Mouse (Mus musculus): Measurements from ENCODE around the gene Gm5447.

Gene Gm5447

DNA sequence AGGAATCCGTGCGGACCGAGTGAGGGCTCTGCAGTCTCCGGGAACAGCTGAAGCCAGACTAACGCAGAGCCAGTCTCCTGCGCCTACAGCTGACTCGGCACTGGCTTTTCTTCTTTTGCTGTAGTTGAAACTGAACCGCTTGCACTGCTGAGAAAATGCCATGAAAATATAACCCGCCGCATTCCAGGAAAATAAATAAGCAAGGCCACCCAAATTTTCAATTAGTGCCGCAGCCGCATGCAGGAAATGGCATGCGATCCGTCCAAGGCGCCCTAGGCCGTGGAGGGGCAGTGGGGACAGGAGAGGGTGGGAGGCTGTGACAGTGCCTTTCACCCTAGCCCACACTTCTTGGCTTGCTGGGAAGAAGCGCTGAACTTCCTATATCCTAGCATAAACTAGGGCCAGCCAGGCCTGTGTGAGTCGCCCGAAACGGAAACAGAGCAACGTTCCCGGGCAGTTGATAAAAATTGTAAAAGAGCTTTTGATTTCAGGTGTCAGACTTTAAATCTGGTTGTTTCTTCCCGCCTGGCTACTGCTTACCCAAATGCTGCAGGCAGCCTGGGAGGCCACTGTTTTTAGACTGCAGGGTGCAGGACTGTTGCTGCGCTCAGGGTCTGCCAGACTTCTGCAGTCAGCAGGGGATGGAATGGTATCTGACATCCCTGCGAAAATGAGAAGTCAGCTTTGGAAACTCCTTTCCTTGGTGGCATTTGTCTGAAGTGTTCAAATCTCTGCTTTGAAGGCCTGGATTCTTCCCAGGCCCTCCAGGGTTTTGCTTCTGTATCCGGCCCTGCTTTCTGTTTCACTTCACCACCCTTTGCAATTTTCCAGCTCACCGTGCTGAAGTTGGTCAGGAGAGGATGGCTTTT, 11.8 kb downstream of the Gm5447 start:
- no peak for DNase-seq (ENCODE audit: low spot score in 2 of 2)

DNA sequence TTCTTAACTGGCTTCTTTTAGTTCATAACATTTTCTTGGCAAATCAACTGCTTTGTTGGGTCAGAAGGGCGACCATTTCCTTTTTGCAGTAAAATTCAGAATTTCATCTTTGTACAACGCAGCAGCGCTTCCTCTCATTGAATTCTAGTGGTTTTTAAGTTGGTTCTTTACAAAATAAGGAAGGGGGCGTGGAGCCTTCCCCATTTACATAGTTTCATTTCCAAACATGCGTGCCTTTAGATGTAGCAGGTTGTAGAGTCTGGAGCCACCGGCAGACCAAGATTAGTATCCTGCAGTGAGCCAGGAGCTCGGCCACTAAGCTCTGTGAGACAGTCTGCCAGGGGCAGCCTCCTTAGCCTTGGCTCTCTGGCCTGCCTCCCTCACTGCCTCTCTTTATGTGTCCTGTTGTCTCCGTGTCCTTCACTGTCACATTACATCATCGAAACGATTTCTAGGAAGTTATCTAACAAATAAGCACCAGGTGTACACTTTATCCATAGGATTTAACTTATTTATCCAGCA, 13.0 kb downstream of the Gm5447 start:
- DNase-seq (ENCODE audit: low spot score in 2 of 2), result no peak

DNA sequence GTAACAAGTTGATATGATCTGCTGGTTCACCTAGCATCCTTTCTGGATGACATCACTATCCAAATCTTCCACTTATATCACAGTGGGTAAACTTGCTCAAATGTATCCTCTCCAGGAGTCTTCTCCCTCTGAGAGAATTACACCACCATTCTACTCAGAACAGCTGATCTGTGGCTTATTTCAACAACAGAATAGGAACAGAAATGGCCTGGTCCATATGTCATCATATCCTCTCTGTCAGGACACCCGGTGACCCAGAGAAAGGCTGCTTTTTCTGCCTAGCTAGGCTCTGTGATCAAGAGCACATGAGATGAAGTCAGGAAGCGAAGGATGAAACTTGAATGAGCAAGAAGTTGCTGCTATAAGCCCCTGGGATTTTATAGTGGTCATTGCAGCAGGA, 13.7 kb downstream of the Gm5447 start:
- DNase-seq (ENCODE audit: low spot score in 2 of 2), result no peak

DNA sequence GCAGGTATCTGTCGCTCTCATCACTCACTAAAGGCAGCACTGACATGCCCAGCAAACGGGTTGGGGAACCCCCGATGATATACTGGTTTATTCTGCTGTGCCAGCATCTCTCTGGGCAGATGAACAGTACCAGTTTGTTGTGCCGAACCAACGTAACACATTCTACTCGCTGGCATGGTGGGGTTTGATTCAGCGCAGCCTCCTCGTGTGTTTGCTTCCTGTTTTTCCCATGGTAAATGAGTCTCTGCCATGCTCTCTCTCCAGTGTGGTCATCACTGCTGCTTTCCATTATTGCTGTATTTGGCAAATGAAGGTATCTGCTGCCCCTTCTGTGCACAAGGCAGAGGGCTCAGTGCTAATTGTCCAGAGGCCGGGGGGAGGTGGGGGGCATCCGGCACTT, 15.7 kb downstream of the Gm5447 start:
- no peak for DNase-seq (ENCODE audit: low spot score in 2 of 2)

- DNase-seq (ENCODE audit: low spot score in 2 of 2), result no peak
These were observed 16.2 kb downstream of the Gm5447 start for GRCm38 (mm10) chr13:30990233-30990632.

- peak in 1 of 2 experiments; percentile 23 for DNase-seq (ENCODE audit: low spot score in 2 of 2)
These were observed 19.8 kb downstream of the Gm5447 start for GRCm38 (mm10) chr13:30993819-30994218.

- no peak for DNase-seq (ENCODE audit: low spot score in 2 of 2)
These were observed 20.4 kb downstream of the Gm5447 start for GRCm38 (mm10) chr13:30994249-30994858.

DNA sequence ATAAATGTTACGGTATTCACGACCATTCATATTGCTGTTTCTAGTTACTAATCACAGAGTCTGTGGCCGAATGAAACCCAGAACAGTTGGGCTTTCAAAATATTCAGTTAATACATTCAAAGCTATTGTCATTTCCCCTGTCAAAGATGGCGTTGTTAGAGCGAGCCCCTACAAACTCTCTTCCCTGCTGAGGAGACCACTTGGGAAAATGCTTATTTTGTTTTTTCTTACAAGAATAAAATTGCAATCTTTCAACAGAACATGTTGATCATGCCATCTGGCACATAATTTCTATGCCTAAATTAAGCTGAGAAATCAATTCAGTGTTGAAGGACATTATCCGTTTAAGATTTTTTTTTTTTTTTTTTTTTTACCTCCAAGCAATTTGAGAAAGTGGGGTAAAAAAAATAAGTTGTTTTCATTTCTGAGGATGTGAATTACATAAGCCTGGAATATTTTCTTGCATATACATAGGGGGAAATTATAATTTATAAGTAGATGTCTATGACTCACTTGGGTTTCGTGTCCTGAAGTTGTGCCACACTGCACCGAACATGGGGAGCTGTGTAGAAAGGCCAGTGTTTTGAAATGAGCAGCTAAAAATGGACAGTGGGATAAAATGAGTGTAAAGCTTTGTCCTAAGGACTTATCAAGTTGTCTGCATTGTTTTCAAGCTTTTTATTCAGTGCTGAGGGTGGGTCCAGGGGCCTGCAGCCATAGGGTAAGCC, 23.7 kb downstream of the Gm5447 start:
- no peak for DNase-seq (ENCODE audit: low spot score in 2 of 2)

- no peak for DNase-seq (ENCODE audit: low spot score in 2 of 2)
These were observed 25.8 kb downstream of the Gm5447 start for GRCm38 (mm10) chr13:30999799-31000198.

- no peak for DNase-seq (ENCODE audit: low spot score in 2 of 2)
These were observed 30.5 kb downstream of the Gm5447 start for GRCm38 (mm10) chr13:31004458-31004857.

- no peak for DNase-seq (ENCODE audit: low spot score in 2 of 2)
These were observed 31.0 kb downstream of the Gm5447 start for GRCm38 (mm10) chr13:31004995-31005394.

- DNase-seq (ENCODE audit: low spot score in 2 of 2), result no peak
These were observed 43.5 kb downstream of the Gm5447 start for GRCm38 (mm10) chr13:31017545-31017944.

DNA sequence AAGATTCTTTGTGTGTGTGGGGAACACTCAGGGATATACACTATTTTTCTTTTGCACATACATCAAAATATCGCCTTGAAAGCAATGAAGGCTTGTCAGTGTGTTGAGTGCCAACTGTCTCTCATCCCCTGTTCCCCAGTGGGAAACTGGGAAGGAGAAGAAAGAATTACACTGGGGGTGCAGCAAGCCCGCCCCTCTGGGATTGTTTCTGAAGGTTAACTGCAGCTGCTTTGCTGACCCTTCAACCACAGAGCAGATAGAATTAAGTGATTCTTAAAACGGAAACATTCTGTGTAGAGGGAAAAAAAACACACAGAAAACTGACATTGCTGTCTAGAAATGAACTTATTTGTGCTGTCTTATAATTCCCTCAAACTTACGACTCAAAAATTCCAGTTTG, 47.5 kb downstream of the Gm5447 start:
- no peak for DNase-seq (ENCODE audit: low spot score in 2 of 2)

- no peak for DNase-seq (ENCODE audit: low spot score in 2 of 2)
These were observed 47.9 kb downstream of the Gm5447 start for GRCm38 (mm10) chr13:31021927-31022326.

DNA sequence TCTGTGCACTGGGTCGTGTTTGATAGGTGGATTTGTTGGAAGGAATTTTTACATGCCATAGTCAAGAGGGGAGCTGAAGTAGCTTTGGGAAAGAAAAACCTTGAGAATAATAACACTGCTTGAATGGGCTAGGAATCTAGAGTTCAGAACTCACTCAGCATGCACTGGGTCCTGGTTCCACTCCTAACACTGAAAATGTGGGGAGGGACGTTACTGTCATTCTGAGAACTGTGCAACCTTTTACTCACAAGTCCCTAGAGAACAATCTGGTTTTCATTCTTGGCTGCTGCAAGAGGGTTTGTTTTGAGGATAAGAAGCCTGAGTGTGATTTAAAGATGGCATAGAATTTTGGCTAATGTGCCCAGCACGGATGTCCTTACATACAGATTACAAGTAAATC, 49.7 kb downstream of the Gm5447 start:
- no peak for DNase-seq (ENCODE audit: low spot score in 2 of 2)
